Mouse (Mus musculus) E14TG2a.4 (cell line): ENCODE results near the gene Enpp4.

Experiments
- H3K27me3 ChIP-seq: 2 replicates; pipeline ENCODE4 v1.6.1; 2014; ENCODE audit warnings: low read length, control low read depth; ENCODE audit not compliant: insufficient read depth
- H3K36me3 ChIP-seq: 2 replicates; pipeline ENCODE4 v1.6.1; 2014; ENCODE audit warnings: low read length, control low read depth; ENCODE audit not compliant: insufficient read depth
- H3K4me1 ChIP-seq: replicated peaks from 2 replicates; pipeline ENCODE4 v1.6.1; 2014; ENCODE audit warnings: low read depth, low read length, control low read depth
- H3K4me3 ChIP-seq: replicated peaks from 2 replicates; pipeline ENCODE4 v1.5.1; 2014; ENCODE audit warnings: mild to moderate bottlenecking, low read length
- H3K9me3 ChIP-seq: 2 replicates; pipeline ENCODE4 v1.6.1; 2014; ENCODE audit warnings: low read length, control low read depth
- CTCF ChIP-seq: conservative IDR thresholded peaks from 2 replicates; pipeline ENCODE4 v1.5.1; 2014; ENCODE audit warnings: low read length
- NANOG ChIP-seq: IDR thresholded peaks from 2 replicates; pipeline ENCODE4 v1.6.1; 2014; ENCODE audit warnings: borderline replicate concordance, low read length, mixed read lengths
- POU5F1 ChIP-seq: IDR thresholded peaks from 2 replicates; pipeline ENCODE4 v1.6.1; 2014; ENCODE audit warnings: low read length, borderline replicate concordance

The Enpp4 gene

DNA sequence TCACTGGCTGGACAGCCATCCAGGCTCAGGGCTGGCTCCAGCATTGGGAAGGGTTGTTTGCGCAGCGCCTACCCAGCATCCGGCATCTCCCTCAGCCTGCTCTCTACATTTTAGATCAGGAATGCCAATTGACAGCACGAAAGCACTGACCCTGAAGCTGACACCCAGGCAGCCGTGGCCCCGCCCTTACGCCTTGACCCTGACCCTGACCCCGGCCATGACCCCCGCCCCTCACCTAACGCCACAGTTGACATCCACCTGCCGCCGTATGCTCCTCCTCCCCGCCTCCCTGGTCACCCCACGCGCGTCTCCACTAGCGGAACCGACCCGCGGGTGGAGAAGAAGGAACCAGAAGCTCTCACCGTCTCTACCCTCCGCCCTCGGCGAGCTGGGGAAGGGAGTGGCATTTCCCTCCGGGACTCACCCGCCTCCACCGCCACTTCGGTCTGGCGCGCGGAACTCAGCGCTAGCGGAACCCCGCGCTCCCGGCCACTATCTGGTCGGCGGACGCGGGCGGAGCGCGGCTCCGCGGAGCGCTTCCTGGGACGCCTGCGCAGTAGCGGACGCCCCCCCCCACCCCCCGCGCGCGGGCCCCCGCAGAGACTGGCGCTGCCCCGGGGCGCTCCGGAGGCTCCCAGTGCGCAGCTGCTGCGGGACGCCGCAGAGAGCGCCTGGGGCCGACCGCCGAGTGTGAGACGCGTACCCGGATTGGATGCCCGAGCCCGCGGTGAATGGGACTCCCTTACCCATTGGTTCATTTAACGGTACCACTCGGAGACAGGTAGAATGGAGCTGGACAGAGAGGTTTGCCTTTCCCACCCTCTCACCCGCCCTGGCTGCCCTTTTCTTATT is at the start of gene Enpp4:
Enpp4 (minus strand) TSS at position 523 of the 852 bp plus-strand sequence.
- Histone ChIP-seq H3K9me3 (no peaks in the 10 kb centered on the region), H3K4me1 (peaks cover 20% of the 10 kb centered on the region), H3K4me3 (peak within 1 kb of the TSS; percentile 87), H3K27me3 (no peaks in the 10 kb centered on the region), H3K36me3 (no peaks in the 10 kb centered on the region)
- TF ChIP-seq CTCF (no peak), POU5F1 (no peak), NANOG (no peak)

DNA sequence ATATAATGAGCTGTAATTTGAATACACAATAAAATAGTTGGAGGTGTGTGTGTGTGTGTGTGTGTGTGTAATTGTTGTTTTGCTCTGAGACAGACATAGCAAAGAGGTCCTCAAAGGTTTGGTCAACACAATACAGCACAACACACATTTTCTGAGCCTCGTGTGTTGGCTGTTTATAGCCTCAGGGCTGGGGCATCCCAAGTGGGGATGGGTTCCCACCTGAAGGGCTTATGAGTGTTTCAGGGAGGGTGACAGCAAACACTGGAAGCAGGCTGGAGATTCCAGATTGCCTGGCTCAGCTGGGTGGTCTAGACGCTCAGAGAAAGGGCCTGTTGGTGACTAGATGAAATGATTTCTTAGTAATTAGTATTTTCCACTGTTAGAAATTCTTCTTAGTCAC is 49.6 kb upstream of the Enpp4 start:
- Histone ChIP-seq H3K4me1 (no peaks in the 10 kb centered on the region), H3K36me3 (no peaks in the 10 kb centered on the region), H3K27me3 (0 out of 2 replicates have a peak, but pooled peaks cover 3% of the 10 kb centered on the region), H3K9me3 (no peaks in the 10 kb centered on the region), H3K4me3 (no peak overlapping the region)
- TF ChIP-seq NANOG (no peak), CTCF (no peak), POU5F1 (no peak)

DNA sequence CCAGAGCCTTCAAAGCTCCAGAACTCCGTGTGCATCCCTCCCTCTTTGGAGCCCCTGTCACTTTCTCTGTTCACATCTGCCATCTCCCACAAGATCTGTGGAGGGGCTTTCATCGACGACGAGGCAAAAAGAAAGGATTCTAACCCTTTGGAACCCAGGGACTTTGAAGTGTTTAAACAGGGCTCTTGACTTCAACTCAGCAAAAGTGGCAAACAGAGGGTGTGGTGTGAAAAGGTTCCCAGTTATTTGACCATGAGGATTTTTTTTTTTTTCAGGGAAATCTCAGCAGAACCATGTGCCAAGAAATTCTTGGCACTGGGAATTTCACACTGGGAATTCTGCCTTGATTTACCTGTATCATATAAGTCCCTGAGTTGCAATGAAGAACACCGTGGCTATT is 48.3 kb upstream of the Enpp4 start:
- H3K4me3 ChIP-seq = no peak overlapping the region
- no peaks in the 10 kb centered on the region; the same call in 1 of the 2 replicates for H3K9me3 ChIP-seq
- H3K27me3 ChIP-seq = 0 out of 2 replicates have a peak, but pooled peaks cover 3% of the 10 kb centered on the region
- no peaks in the 10 kb centered on the region for H3K36me3 ChIP-seq
- no peaks in the 10 kb centered on the region for H3K4me1 ChIP-seq
- no peak for TF ChIP-seq NANOG
- TF ChIP-seq POU5F1 = no peak
- TF ChIP-seq CTCF = no peak

- TF ChIP-seq NANOG = no peak
- no peak for TF ChIP-seq CTCF
- TF ChIP-seq POU5F1 = no peak
- Histone ChIP-seq H3K4me1 (no peaks in the 10 kb centered on the region), H3K36me3 (no peaks in the 10 kb centered on the region)
Observed at GRCm38 (mm10) chr17:44151889-44152288, 46.3 kb upstream of the Enpp4 start.

DNA sequence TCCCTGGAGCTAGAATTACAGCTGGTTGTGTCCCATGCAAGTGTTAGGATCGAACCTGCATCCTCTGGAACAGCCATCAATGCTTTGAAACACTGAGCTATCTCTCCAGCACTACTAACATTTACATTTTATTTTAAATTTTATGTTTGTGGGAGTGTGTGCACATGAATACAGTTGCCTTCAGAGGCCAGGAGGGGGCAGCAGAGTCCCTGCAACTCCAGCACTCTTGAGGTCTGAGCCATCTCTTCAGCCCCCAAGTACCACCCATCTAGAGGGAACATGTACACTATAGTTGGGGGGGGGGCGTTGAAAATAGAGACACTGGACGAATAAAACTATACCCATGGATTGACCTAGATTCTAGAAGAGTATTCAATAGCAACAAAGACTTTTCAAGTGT is 45.5 kb upstream of the Enpp4 start:
- Histone ChIP-seq H3K4me3 (no peak overlapping the region), H3K4me1 (no peaks in the 10 kb centered on the region), H3K36me3 (no peaks in the 10 kb centered on the region), H3K27me3 (no peaks in the 10 kb centered on the region), H3K9me3 (no peaks in the 10 kb centered on the region; the same call in 1 of the 2 replicates)
- TF ChIP-seq NANOG (no peak), CTCF (peak; percentile 60)

More at GRCm38 (mm10) chr17:44151889-44152288, 46.3 kb upstream of the Enpp4 start:
- no peak overlapping the region for H3K4me3 ChIP-seq
- no peaks in the 10 kb centered on the region; the same call in 1 of the 2 replicates for H3K9me3 ChIP-seq
- no peaks in the 10 kb centered on the region for H3K27me3 ChIP-seq

DNA sequence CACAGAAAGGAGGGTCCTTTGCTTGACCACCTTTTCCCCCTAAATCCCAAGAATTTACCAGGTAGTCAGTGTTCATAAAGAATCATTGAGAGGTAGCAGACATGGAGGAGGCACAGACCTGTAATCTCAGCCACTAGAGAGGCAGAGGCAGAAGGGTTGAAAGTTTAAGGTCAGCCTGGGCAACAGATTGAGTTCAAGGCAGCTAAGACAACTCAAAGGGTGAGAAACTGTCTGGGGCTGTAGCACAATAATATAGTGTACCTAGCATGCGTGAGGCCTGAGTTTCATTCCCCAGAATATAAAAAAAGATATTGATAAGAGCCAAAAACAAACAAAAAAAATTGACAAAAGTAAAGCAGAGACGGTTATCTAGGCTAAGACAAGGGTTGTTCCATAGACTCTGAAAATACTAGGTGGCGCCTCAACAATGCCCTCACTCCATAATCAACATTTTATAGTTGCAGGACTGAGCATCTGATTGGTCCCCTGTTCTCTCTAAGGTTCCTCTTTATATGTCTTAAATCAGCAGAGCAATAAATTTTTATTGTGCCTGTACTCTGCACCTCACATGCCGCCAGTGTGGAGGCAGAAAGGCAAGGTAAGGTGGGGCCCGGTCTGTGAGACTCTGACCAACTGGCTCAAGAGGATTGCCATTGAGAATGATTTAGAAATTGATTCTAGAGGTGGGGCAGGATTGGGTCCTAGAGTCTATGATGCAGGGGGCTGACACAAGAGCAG is 42.7 kb upstream of the Enpp4 start:
- H3K4me3 ChIP-seq = no peak overlapping the region
- TF ChIP-seq POU5F1 (no peak), CTCF (no peak)
- no peaks in the 10 kb centered on the region; the same call in 1 of the 2 replicates for H3K9me3 ChIP-seq
- H3K27me3 ChIP-seq = no peaks in the 10 kb centered on the region
- no peaks in the 10 kb centered on the region for H3K36me3 ChIP-seq
- H3K4me1 ChIP-seq = no peaks in the 10 kb centered on the region

GRCm38 (mm10) chr17:44145806-44146205 is 40.2 kb upstream of the Enpp4 start:
- no peaks in the 10 kb centered on the region for H3K4me1 ChIP-seq
- no peaks in the 10 kb centered on the region; the same call in 1 of the 2 replicates for H3K9me3 ChIP-seq
- H3K27me3 ChIP-seq = no peaks in the 10 kb centered on the region
- no peaks in the 10 kb centered on the region for H3K36me3 ChIP-seq
- TF ChIP-seq NANOG (no peak), CTCF (no peak), POU5F1 (no peak)
- H3K4me3 ChIP-seq = no peak overlapping the region

DNA sequence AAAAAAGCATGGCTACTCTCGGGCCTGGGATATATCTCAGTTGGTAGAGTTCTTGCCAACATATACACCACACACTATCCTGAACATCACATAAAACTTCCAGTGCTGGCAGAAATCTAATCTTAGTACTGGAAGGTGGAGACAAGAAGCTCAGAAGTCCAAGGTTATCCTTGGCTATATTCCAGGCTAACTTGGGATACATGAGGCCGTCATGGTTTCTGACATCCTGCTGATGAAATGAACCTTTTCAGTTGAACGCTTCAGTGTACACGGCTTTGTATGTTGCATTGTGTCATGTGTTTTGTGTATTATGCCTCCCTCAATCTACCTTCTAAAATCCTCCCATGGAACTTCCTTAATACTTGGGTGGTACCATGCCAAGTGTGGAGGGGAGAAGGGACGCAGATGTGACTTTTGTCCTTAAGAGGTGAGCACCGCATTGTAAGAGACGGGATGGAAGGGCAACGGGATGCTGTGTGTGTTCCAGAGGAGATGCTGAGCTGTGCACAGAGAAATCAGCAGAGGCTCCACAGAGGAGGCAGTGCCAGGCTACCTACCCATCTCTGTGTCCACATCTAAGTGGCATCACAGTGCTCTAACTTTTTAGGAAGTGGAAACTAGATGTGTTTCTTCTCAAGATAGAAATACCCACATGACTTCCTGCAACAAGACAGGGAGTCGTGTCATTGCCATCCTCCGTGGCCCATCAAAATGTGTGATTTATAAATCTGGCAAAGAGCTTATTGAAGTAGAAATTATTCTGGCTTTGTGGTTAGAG is 31.4 kb upstream of the Enpp4 start:
- Histone ChIP-seq H3K36me3 (no peaks in the 10 kb centered on the region), H3K4me3 (no peak overlapping the region), H3K9me3 (no peaks in the 10 kb centered on the region), H3K27me3 (0 out of 2 replicates have a peak, but pooled peaks cover 4% of the 10 kb centered on the region), H3K4me1 (no peaks in the 10 kb centered on the region)
- TF ChIP-seq NANOG (no peak), CTCF (no peak), POU5F1 (no peak)
